Mouse (Mus musculus) testis, adult 2 months (tissue): ENCODE data around the gene Gimap9.

Experiments
- CTCF ChIP-seq: fragments of 200-500 bp; IDR thresholded peaks from 2 replicates; pipeline ENCODE4 v1.5.1; 2012; ENCODE audit warnings: low read depth, mild to moderate bottlenecking, inconsistent platforms, low read length, moderate library complexity; ENCODE audit not compliant: control insufficient read depth, insufficient read depth, insufficient replicate concordance
- POLR2A ChIP-seq: fragments of 200-500 bp; IDR thresholded peaks from 2 replicates; pipeline ENCODE4 v1.6.1; 2012; ENCODE audit warnings: low read depth, mild to moderate bottlenecking, inconsistent platforms, low read length, moderate library complexity; ENCODE audit not compliant: control insufficient read depth

GRCm38 (mm10) chr6:48641391-48641790 lies 34.5 kb upstream of the Gimap9 start:
- TF ChIP-seq POLR2A = no peak
- TF ChIP-seq CTCF = no peak
